Comparison of ENCODE assay signal across 8 mouse cellular contexts in genomic region chr5:142718037-142718436, GRCm38 (mm10). TPM values are rescaled to one million over a fixed set of nuclear protein-coding genes. Genes with fewer than 3 reads are reported as not detected.
DNase-seq lines count a peak whose midpoint lies in the region; ATAC-seq and TF ChIP-seq lines count a peak whose summit lies in the region.

No protein-coding gene starts in this region.

- no peak overlapping the region for H3K4me2 ChIP-seq in embryonic facial prominence, embryonic 11.5 days (ENCODE audit: low read depth, low read length)
- H3K4me2 ChIP-seq in heart, embryonic 13.5 days: peak overlapping the region; percentile 58
- no peak overlapping the region for H3K4me2 ChIP-seq in kidney, postnatal 0 days (ENCODE audit: low read length)

- no peaks in the 10 kb centered on the region for H3K4me1 ChIP-seq in embryonic facial prominence, embryonic 11.5 days (ENCODE audit: control insufficient read depth, insufficient read depth, low read length)
- H3K4me1 ChIP-seq in heart, embryonic 13.5 days: peaks cover 7% of the 10 kb centered on the region
- H3K4me1 ChIP-seq in kidney, postnatal 0 days (replicated peaks; ENCODE audit: insufficient read depth, low read length): no peaks in the 10 kb centered on the region
- H3K4me1 ChIP-seq in lung, adult 2 months (ENCODE audit: control insufficient read depth, insufficient read depth, low read length): no peaks in the 10 kb centered on the region
- H3K4me1 ChIP-seq in olfactory bulb, adult 2 months (ENCODE audit: control insufficient read depth, insufficient read depth, low read length): no peaks in the 10 kb centered on the region

- TF ChIP-seq CTCF in kidney, postnatal 0 days (IDR thresholded peaks at IDR 0.05; ENCODE audit: low read depth): peak; percentile 96
- TF ChIP-seq CTCF in lung, adult 2 months (IDR thresholded peaks at IDR 0.05; ENCODE audit: insufficient read depth, low read length): peak; percentile 94
- peak; percentile 55 for TF ChIP-seq CTCF in olfactory bulb, adult 2 months (IDR thresholded peaks at IDR 0.05; ENCODE audit: insufficient read depth, low read depth, low read length)

- H3K27me3 ChIP-seq in embryonic facial prominence, embryonic 11.5 days (ENCODE audit: control insufficient read depth, insufficient read depth, low read length): no peaks in the 10 kb centered on the region
- H3K27me3 ChIP-seq in heart, embryonic 13.5 days (replicated peaks): peaks cover 21% of the 10 kb centered on the region; the same call in 1 of the 2 replicates
- no peaks in the 10 kb centered on the region for H3K27me3 ChIP-seq in kidney, postnatal 0 days (ENCODE audit: insufficient read depth, low read length)

- H3K9ac ChIP-seq in embryonic facial prominence, embryonic 11.5 days (replicated peaks; ENCODE audit: low read length): no peak overlapping the region
- H3K9ac ChIP-seq in heart, embryonic 13.5 days: no peak overlapping the region
- no peak overlapping the region for H3K9ac ChIP-seq in kidney, postnatal 0 days (ENCODE audit: low read depth, low read length)

- ATAC-seq in embryonic facial prominence, embryonic 11.5 days (replicated peaks; ENCODE audit: insufficient number of reproducible peaks, low FRiP score, low TSS enrichment, low read depth): peak; percentile 14
- no peak for ATAC-seq in heart, embryonic 13.5 days (ENCODE audit: extremely low read depth, insufficient number of reproducible peaks, low FRiP score, low TSS enrichment)
- no peak; the same call in 1 of the 2 replicates for ATAC-seq in kidney, postnatal 0 days (replicated peaks; ENCODE audit: low FRiP score, low read depth)

- peak; percentile 86 to 88 for DNase-seq in B cell, adult 2 months
- peak; percentile 94 for DNase-seq in adrenal gland, postnatal 10 days
- DNase-seq in embryonic facial prominence, embryonic 11.5 days (ENCODE audit: low spot score): peak; percentile 85
- DNase-seq in kidney, postnatal 0 days (ENCODE audit: low spot score): peak; percentile 77
- peak; percentile 80 for DNase-seq in lung, adult 2 months
- DNase-seq in thymus, postnatal 0 days (ENCODE audit: low spot score): peak; percentile 69

- TF ChIP-seq POLR2A in lung, adult 2 months (IDR thresholded peaks at IDR 0.05; ENCODE audit: borderline replicate concordance, extremely low read depth, low read depth, low read length): no peak
- TF ChIP-seq POLR2A in olfactory bulb, adult 2 months (IDR thresholded peaks at IDR 0.05; ENCODE audit: insufficient read depth, low read depth, low read length): no peak

- no peaks in the 10 kb centered on the region for H3K36me3 ChIP-seq in embryonic facial prominence, embryonic 11.5 days (replicated peaks; ENCODE audit: control insufficient read depth, insufficient read depth, low read depth, low read length)
- no peaks in the 10 kb centered on the region for H3K36me3 ChIP-seq in heart, embryonic 13.5 days
- H3K36me3 ChIP-seq in kidney, postnatal 0 days (ENCODE audit: insufficient read depth, low read length): no peaks in the 10 kb centered on the region

- H3K9me3 ChIP-seq in embryonic facial prominence, embryonic 11.5 days (replicated peaks; ENCODE audit: control insufficient read depth, low read length): no peaks in the 10 kb centered on the region
- H3K9me3 ChIP-seq in heart, embryonic 13.5 days: no peaks in the 10 kb centered on the region
- H3K9me3 ChIP-seq in kidney, postnatal 0 days (replicated peaks; ENCODE audit: low read length): no peaks in the 10 kb centered on the region

- H3K4me3 ChIP-seq in embryonic facial prominence, embryonic 11.5 days (ENCODE audit: low read depth, low read length): no peak overlapping the region
- no peak overlapping the region for H3K4me3 ChIP-seq in heart, embryonic 13.5 days
- H3K4me3 ChIP-seq in kidney, postnatal 0 days (replicated peaks; ENCODE audit: low read depth, low read length): no peak overlapping the region
- H3K4me3 ChIP-seq in lung, adult 2 months (replicated peaks; ENCODE audit: extremely low read depth, low read depth, low read length): no peak overlapping the region
- no peak overlapping the region for H3K4me3 ChIP-seq in olfactory bulb, adult 2 months (ENCODE audit: insufficient read depth, low read depth, low read length)

- H3K27ac ChIP-seq in embryonic facial prominence, embryonic 11.5 days (replicated peaks; ENCODE audit: low read depth, low read length): no peak overlapping the region
- no peak overlapping the region for H3K27ac ChIP-seq in heart, embryonic 13.5 days (replicated peaks)
- no peak overlapping the region for H3K27ac ChIP-seq in kidney, postnatal 0 days
- H3K27ac ChIP-seq in olfactory bulb, adult 2 months (ENCODE audit: insufficient read depth, low read depth, low read length): no peak overlapping the region

- WGBS in embryonic facial prominence, embryonic 11.5 days: 21% methylated on average over 4 of the region's 4 CpGs
- WGBS in heart, embryonic 13.5 days: 15% methylated on average over 4 of the region's 4 CpGs
- WGBS in kidney, postnatal 0 days: 29% methylated on average over 4 of the region's 4 CpGs
- WGBS in lung, adult 2 months: 20% methylated on average over 4 of the region's 4 CpGs
- 21% methylated on average over 4 of the region's 4 CpGs for WGBS in olfactory bulb, adult 2 months

RNA-seq across cellular contexts. Expression of gene Slc29a4, which starts 25.7 kb away (rescaled TPM):
- total RNA-seq in adrenal gland, postnatal 10 days (2021): 10 to 100 TPM; 17.2 to 24.0 TPM
- polyA plus RNA-seq in embryonic facial prominence, embryonic 11.5 days (2014; fragmentation: Nextera tagmentation; extraction: Ambion mirVana): 9.5 and 14.4 TPM in 2 replicates
- 1.7 and 2.2 TPM in 2 replicates for polyA plus RNA-seq in heart, embryonic 13.5 days (2015; fragmentation: Nextera tagmentation; extraction: Ambion mirVana)
- 2.5 and 3.1 TPM in 2 replicates for polyA plus RNA-seq in kidney, postnatal 0 days (2015; fragmentation: Nextera tagmentation; extraction: Ambion mirVana)
- polyA plus RNA-seq in lung, adult 2 months (2012; rRNA removed): 1.6 and 2.7 TPM in 2 replicates
- not detected in 2 replicates for polyA plus RNA-seq in olfactory bulb, adult 2 months (2012; ENCODE audit: insufficient read depth, insufficient read length, low replicate concordance, missing spikeins)
- polyA plus RNA-seq in thymus, postnatal 0 days (2015; fragmentation: Nextera tagmentation; extraction: Ambion mirVana): 0.44 and 0.59 TPM in 2 replicates
